Mouse (Mus musculus): ENCODE measurements around the gene Gm8300.
"Not testable (repeated sequence)": the region's sequence is repeated elsewhere in the genome, so short reads cannot be mapped to it uniquely, and the experiment has no call there.

The Gm8300 gene

DNA sequence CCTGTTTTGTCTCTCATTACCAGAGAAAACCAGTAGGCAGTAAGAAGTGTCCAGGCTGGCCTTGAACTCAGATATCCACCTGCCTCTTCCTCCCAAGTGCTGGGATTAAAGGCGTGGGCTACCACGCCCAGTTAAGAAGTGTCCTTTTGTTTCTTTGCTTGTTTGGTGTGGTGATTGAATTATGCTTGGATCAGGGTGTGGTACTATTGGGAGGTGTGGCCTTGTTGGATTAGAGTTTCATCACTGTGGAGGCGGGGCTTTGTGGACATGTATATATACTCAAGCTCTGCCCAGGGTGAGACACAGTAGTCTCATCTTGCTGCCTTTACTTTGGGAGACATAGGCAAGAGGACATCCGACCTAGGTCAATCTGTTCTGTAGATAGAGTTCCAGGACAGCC lies at the start of gene Gm8300:
Gm8300 (plus strand) TSS at position 301 of the 400 bp plus-strand sequence.
- not testable (repeated sequence) for DNase-seq (ENCODE audit: low read depth)

- DNase-seq (ENCODE audit: low read depth): no peak
These were observed 49.3 kb upstream of the Gm8300 start for GRCm38 (mm10) chr12:87464678-87465297.

DNA sequence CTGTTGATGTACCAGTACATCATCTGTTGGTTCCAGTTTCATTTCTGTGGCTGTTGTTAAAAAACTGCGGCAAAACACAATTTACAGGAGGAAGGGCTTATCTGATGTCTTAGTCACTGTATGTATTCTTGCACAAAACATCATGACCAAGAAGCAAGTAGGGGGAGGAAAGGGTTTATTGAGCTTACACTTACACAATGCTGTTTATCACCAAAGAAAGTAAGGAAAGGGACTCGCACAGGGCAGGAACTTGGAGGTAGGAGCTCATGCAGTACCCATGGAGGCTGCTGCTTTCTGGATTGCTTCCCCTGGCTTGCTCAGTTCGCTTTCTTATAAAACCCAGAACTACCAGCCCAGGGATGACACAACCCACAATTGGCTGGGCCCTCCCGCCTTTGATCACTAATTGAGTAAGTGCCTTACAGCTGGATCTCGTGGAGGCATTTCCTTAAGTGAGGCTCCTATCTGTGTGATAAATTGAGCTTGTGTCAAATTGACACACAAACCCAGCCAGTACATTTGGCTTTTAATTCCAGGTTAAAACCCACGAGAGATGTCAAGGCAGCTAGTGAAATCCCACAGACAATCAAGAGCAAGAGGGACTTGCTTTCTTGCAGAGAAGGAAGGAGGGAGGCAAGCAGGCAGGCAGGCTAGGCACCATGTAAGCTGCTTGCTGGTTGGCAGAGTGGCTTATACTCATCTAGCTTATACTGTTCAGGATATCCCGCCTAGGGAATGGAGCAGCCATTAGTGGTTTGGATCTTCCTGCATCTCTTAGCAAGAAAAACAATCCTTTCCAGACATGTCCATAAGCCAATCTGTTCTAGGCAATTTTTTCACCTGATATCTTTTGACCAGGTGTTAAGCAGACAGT lies 43.6 kb upstream of the Gm8300 start:
- peak; percentile 17 for DNase-seq (ENCODE audit: low read depth)

DNA sequence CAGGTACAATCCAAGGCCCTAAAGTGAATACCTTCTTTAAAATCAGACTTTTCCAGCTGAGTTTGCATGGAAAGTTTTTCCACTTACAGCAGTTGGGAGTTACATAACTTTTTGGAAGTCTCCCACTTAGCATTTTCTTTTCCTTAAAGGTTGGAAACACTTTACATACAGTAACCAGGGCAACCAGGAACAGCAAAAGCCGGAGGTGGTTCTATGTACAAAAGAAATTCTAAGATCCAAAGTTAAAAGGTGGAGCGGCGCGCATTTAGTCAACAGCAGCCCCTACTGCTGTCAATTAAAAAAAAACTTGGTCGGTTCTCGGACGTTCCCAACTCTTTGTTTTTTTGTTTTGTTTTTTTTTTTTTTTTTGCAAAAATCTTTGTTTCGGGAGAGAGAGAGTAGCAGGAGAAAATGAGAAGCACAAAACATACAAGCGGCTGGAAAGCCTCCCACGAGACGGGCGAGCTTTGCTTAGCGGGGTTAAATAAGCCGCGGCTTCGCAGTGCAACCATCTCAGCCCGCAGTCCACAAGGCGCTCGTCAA lies 42.6 kb upstream of the Gm8300 start:
- DNase-seq (ENCODE audit: low read depth): peak; percentile 61

- peak; percentile 98 for DNase-seq (ENCODE audit: low read depth)
These were observed 41.9 kb upstream of the Gm8300 start, which contains the start of gene Snw1 for GRCm38 (mm10) chr12:87471964-87472786. Snw1 (minus strand) TSS chr12:87472274.

GRCm38 (mm10) chr12:87474756-87475155 lies 39.4 kb upstream of the Gm8300 start:
- no peak for DNase-seq (ENCODE audit: low read depth)

- DNase-seq (ENCODE audit: low read depth): not testable (repeated sequence)
These were observed 31.6 kb upstream of the Gm8300 start for GRCm38 (mm10) chr12:87482482-87482881.

DNA sequence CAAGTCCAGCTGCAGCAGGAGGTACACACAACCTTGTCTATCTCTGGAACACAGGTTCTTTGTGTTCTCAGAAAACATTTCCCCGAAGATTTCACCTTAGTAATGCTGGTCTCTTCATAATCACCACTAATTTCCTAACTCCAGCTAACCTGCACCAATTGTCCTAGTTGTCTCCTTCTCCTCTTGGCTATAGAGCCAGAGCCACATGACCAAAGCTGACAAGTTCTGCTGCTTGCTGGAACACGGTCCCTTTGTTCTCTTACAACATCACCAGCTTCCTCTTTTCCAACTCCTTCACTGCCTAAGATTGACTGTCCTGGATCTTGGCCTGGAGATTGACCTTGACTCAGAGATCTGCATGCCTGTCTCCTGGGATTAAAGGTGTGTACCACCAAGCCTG lies 25.4 kb upstream of the Gm8300 start:
- DNase-seq (ENCODE audit: low read depth): not testable (repeated sequence)

- not testable (repeated sequence) for DNase-seq (ENCODE audit: low read depth)
These were observed 19.7 kb upstream of the Gm8300 start, which contains the start of gene Gm5788 for GRCm38 (mm10) chr12:87494421-87494820. Gm5788 (plus strand) TSS chr12:87494721.

DNA sequence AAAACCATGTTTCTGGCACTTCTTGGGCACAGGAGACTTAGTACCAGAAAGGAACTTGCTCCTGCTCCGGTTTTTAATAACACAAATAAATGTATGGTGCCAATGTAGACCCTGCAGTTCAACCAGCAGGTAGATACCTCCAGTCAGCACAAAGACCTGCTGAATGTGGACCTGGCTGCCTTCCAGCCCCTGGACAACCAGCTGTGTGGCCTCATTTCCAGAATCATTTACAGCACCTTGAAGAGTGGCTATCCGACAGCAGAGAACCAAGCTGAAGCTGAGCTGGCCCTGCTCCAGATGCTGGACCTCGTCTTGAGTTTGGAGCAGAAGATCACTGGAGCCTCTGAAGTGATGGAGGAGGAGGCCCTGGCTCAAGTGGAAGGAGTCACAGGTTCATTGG lies 5.5 kb downstream of the Gm8300 start:
- not testable (repeated sequence) for DNase-seq (ENCODE audit: low read depth)

DNA sequence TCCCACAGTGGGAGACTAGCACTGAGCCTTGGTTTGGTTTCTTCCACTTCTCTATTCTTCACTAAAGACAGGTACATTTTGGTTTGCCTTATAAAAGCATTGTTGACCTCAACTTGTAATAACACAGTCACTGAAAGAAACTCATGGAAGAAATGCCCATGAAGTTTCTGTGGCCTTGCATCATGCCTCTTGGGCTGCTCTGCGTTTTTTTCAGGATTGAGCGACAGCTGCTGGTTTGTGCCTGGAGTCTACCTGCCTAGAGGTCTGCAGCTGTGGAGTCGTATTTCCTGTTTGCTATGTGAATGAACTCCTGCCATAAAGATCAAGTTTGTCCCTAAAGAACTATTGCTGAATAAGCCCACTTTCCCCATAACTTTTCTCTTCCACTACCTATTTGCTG lies 29.8 kb downstream of the Gm8300 start:
- DNase-seq (ENCODE audit: low read depth): no peak

GRCm38 (mm10) chr12:87550628-87551027 lies 36.5 kb downstream of the Gm8300 start:
- not testable (repeated sequence) for DNase-seq (ENCODE audit: low read depth)
